Mouse (Mus musculus) lung, adult 18-20 months (tissue): ENCODE results near the gene Rbm20.

ENCODE experiments used
- DNase-seq, 2 experiments: peaks; one replicate each; pipeline ENCODE4 v3.0.0; 2022; ENCODE audit warnings: mixed read lengths in 2 of 2

Gene Rbm20

DNA sequence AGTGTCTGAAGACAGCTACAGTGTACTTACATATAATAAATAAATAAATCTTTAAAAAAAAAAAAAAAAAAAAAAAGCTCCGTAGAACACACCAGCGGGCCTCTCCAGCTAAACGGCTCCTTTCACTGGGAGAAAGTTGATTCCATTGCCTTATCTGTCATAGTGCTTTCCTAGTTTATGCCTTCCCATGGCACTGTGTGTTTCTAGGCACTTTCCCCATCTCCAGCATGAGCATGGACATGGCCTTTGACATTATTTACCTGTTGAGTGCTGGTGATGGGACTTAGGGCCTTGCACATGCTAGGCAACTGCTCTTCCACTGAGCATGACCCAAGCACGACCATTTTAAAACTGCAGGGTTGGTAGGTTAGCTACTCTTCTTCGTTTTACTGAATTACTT, 46.9 kb downstream of the Rbm20 start:
- DNase-seq, result no peak

- DNase-seq, result no peak
Measured at GRCm38 (mm10) chr19:53726340-53726739, 49.2 kb downstream of the Rbm20 start.

DNA sequence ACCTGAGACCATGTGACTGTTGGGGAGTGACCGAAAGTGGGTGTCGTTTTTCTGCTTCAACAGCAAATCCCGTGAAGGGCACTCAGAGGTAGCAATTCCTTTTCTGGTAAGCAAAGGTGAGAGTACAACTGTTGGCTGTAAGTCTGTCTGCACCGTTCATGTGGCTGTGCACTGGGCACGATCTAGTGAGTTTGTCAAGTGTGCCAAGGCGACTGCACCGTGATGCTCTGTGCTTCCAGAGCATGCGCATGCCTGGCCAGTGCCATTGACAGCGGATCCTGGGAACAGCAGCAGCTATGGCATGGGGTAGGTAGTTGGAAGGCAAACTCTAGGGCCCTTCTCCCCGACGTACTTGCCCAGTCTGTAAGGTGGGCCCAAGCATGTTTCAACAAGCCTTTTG, 49.6 kb downstream of the Rbm20 start:
- DNase-seq, result no peak

- DNase-seq, result peak; percentile 7 to 27
Measured at GRCm38 (mm10) chr19:53727277-53727676, 50.2 kb downstream of the Rbm20 start.

GRCm38 (mm10) chr19:53727886-53728669, 51.0 kb downstream of the Rbm20 start:
- no peak for DNase-seq

DNA sequence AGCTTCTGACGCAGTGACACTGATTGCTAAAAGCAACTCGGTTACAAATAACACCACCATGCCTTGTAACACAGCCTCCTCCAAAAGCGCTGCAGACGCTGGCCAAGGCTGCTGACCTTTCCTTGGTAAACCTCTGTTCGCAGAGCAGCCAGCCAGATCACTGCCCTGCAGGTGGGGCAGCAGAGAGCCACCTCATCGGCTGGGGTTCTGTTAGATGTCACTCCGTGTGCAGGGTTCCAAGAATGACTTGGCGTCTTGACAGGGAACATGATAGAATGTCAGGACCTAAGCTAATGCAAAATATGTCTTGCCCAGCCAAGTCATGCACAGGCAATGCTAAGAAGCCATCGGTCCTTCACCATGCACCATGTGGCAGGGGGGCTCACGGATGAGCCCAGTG, 52.8 kb downstream of the Rbm20 start:
- no peak for DNase-seq

DNA sequence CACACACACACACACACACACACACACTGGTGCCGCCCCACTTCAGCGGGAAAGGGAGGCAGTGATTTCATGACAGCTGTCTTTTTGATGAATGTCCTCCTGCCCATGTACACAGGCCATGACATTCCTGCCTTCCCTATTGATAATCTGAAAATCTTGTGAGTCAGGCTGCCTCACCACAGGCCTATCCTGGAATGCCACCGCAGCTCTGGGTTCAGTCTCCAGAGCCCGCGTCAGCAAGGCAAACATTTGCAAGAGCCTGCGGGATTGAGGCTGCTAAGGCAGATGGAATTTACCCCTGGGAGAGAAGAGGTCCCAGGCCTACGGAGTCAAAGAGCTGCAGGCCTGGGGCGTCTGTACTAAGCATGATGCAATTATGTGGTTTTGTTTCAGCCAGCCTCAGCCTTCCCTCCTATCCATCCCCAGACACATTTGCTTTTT, 54.7 kb downstream of the Rbm20 start:
- no peak for DNase-seq

DNA sequence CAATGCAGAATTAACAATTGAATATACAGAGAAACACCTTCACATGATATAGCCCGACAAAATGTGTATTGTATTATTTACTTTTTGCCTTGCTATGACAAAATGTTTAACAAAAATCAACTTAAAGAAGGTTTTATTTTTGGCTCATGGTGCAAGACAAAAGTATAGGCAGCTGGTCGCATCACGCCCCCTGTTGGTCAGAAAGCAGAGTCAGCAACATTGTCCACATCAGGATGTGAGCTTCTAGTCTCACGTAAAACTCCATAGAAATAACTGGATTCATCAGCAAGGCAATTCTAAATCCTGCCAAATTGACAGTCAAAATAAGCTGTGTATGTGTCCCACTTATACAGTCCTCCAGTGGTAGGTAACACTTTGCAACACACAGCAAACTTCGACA, 57.7 kb downstream of the Rbm20 start:
- no peak for DNase-seq

- DNase-seq, result no peak
Measured at GRCm38 (mm10) chr19:53738701-53739131, 61.6 kb downstream of the Rbm20 start.

DNA sequence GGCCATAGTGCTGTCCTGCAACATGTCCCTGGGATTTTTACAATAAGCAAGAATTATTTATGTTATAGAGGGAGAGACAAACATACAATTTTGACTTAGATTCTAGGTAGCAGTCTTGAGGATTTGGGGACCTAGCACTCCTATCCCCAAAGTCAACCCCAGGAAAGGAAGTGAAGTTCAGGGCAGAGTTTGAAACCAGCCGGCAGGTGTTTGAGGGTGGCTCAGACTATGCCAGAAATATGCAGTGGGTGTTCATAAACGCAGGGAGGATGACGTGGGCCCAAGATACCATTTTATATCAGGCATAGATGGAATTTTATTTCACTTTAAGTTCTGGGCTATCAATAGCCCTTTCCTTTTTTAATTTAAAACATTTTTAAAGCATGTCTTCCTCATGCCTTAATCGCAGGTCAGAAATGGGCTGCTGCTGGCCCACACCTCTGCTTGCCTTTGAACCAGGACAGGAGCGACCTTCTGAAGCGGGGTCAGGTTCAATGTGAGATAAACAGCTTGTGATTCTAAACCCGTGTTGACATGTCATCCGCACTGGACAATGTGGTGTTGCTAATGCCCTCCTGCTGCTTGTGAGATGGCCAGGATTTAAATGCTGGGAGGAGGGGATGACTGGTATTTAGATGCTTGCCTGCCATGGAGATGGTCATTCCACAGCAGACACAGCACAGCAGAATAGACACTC, 62.6 kb downstream of the Rbm20 start:
- DNase-seq, result no peak

DNA sequence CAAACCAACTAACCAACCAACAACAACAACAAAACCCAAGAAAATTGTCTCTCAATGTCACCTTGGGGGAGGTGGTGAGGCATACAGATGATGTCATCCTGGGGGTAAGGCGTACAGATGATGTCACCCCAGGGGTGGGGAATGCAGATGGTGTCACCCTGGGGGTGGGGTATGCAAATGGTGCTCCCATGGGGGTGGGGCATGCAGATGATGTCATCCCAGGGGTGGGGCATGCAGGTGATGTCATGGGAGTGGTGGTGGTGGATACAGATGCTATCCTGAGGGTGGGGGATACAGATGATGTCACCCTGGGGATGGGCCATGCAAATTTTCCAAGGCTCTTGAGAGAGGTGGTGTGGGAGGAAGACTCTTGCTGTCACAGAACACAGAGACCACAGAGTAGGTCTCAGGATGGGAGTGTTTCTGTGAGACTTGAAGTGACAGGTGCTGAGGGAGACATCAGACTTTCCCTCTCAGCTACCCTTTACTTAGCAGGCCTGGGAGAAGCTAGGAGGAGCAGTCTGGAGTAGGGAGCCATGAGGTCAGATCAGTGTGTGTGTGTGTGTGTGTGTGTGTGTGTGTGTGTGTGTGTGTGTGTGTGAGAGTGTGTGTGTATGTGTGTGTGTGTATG, 63.8 kb downstream of the Rbm20 start:
- no peak for DNase-seq

- DNase-seq, result no peak
Measured at GRCm38 (mm10) chr19:53741902-53742301, 64.8 kb downstream of the Rbm20 start.

- no peak for DNase-seq
Measured at GRCm38 (mm10) chr19:53745354-53745753, 68.2 kb downstream of the Rbm20 start.

DNA sequence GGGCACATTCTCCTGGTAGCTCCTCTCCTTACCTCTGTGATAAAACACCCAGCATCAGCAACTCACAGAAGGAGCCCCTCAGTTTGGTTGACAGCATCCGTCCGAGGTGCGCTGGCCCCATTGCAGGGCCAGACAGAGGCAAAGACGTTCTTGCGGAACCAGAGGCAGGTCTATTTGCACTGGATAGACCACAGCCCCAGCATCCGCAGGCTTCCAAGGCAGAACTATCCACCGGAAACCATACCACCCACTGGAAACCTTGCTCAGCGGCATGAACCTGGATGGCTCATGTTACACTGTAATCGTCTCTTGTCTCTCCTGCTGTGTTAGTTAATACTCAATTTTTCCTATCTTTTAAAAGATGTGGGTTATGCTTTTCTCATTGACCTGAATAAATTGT, 69.0 kb downstream of the Rbm20 start:
- DNase-seq, result no peak

DNA sequence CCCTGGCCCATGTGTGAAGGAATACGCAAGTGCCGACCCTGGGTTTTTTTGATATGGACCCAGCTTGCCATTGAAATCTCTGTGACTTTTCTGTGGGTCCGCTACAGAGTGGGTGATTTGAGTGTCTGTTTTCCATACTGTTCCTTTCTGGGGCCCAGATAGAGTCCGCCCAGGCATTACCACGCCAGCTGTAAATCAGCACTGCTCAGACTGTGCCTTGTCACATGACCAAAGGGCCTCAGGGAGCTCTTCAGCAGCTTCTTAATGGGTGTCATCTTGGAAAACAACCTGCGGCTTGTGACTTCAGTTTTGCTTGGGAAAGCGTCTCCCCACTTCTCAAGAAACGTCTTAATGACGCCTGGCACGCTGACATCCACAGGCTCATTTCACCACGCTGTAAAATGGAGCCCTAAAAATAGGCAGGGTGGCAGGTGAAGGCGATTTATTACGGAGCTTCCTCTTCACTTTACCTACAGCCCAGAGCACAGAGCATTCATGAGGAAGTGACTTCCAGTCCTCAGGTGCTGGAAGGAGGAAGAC, 71.2 kb downstream of the Rbm20 start:
- no peak for DNase-seq

DNA sequence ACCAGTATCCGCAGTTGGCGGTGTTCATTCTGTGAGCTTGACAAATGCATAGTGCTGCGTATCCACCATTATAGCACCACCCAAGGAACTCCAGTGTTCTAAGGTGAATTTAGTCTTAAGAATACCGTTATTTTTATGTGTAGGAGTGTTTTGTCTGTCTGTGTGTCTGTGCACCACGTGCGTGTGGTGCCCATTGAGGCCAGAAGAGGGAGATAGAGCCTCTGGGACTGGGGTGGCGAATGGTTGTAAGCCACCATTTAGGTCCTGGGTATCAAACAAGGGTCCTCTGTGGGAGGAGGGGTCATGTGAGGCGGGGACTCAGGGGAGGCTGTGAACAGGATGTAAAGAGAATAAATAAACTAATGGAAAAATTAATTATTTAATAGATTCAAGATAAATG, 72.2 kb downstream of the Rbm20 start:
- DNase-seq, result no peak

DNA sequence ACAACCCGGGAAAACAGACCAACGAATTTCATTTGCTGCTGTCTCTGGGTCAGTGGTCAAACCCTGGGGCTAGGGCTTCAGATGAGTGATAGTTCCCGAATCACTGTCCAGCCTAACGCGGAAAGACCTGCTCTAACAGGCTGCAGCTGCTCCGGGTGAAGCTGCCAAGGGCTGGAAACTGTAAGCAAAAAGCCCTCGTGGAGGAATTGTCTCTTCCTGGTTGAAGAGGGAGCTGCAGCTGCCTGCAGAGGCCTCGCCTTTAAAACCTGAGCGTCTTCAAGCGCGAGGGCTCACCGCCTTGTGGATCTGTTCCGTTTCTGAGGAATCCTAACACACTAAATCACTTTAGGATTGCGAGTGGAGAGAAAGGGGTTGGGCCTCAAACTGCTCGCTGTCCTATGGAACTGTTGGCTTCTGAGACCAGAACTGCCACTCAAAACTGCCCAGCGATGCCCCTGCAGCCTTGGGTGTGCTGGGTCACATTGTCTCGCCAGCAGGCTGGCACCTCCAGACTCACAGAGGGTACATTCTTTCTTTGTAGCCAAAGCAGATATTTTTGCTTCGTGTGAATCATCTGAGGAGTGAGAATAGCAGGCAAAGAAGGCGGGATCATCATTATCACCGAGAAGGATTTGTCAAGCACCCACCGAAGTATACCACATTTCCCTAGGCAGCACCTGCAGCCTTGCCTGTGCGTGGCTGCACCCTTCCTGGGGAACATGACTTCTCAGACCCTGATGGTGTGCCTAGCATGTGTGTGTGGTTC, 74.5 kb downstream of the Rbm20 start:
- DNase-seq, result no peak

- no peak for DNase-seq
Measured at GRCm38 (mm10) chr19:53752993-53753392, 75.9 kb downstream of the Rbm20 start.

DNA sequence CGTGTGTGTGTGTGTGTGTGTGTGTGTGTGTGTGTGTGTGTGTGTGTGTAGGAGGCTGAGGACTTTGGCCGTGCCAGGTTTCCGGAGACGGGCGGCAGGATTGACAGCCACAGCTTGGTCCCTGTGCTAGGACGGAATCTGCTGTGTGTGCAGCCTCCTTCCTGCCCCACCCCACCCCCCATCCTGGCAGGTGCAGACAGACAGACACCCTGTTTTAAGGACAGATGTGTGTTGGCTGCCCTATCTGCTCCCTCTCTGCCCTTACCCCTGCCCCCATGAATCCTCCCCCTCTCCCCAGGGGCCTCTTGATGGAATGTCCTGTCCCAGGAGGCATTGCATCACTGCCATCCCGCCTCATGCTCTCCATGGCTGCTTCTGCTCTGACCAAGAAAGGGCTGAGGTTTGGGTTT, 77.3 kb downstream of the Rbm20 start:
- DNase-seq, result no peak

DNA sequence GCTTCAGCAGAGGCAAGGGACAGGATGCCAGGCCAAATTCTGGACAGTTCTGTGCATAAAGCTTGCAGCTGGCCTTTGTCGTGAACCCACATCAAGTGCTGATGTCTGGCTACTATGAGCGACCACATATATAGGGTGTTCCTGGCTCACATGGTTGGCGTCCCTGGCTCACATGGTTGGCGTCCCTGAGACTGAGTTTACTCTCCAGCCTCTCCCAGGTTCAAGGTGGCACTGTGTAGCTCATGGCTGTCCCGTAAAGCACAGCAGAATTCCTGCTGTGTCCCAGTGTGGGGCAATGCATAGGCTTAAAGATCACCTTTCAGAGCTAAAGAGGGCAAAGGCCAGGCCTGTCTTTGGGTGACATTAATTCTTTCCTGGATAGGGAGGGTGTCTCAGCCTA, 78.2 kb downstream of the Rbm20 start:
- no peak for DNase-seq

DNA sequence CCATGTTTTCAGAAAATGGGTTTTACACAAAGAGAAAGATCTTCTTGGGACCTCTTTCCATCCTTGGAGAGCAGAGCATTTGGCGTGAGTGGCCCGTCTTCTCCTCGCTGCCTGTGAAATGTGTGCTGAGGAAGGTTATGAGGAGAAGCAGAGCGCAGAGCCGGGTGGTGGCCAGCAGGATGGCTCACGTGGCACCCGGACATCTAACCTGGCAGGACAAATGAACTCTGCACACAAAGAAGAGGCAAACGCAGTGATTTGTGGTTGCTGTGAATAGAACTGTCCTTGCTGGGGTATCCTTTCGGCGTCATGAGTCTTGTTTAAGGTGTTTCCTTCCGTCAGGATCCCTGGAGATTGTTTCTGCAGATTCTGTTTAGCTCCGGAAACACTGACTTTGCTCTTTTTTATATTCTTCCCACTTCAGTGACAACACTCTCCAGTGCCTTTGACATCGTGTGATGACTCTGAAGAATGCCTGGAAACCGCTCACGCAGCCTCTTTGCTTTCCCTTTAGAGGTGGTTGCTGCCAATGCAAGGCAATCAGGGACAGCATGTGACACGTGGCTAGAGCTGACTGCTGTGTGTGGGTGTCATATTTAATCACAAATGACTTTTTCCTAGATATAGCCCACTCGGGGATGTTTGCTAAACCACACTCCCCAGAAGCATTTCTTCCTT, 80.5 kb downstream of the Rbm20 start:
- no peak for DNase-seq

DNA sequence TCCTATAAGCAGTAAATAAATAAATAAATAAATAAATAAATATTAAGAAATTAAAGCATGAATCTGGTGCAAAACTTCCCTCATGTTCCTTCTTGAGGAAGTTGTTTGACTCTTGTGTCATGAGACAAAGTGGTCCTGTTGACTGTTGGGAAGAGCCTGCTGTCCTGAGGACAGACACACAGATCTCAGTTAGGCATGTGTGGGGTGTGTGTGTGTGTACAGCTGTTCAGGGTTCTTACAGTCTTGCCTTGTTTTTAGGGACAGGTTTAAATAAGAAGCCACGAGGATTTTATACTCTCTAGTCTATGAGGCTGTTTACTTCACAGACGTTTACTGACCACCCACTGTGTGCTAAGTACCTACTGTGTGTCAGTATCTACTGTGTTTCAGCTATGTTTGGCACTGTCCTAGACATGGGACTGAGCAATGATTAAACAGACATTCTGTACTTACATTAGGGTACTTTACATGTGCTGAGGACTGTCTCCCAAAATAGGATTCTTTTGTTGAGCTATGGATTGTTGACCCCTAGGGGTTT, 81.8 kb downstream of the Rbm20 start:
- no peak for DNase-seq
